Mouse (Mus musculus): ENCODE results near the gene Eef2. TPM values are rescaled to one million over a fixed set of nuclear protein-coding genes. Genes with fewer than 3 reads are reported as not detected.
A peak's percentile ranks its signal among the peaks of the same experiment; 100 is the strongest.

Eef2 gene
- polyA plus RNA-seq, 1 experiment from 2014 or later: 518 TPM

DNA sequence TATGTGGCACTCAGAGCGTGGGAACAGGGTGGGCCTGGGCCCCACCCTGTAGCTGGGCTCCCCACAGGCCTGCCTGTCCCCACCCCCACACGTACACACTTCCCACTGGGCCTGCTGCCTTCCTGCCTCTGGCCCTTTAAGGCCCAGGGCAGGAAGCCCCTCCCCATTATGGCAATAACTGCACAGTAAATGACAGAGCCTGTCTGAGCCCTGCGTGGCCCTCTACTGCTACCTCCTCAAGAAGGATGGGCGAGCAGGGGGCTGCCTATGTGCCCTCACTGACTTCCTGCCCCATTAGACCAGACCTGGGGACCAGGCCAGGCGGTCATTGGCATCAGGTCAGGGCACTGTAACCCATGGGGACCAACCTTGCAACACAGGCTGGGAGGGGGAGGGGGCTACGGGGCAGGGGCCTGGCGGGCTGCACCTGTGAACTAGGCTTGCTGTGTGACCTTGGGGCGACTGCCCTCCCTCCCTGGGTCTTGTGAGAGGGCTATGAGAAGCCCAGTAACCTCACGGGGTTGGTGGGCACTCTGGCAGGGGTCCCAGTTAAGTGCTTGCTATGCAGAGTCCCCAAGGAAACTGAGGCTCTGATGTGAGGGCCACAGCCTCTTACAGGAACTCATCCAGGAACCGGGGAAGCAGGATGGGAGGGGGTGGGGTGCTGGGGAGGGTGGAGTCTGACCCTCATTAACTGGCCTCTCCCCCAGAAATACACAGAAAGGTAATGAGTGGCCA is 35.5 kb upstream of the Eef2 start:
- peaks cover 56% of the 10 kb centered on the region for H3K4me1 ChIP-seq
- peaks cover 26% of the 10 kb centered on the region for H3K36me3 ChIP-seq (replicated peaks)
- no peak overlapping the region for H3K27ac ChIP-seq
- no peak for ATAC-seq (ENCODE audit: low FRiP score)
- WGBS: 77% methylated on average over 10 of the region's 10 CpGs
- no peaks in the 10 kb centered on the region for H3K9me3 ChIP-seq
- peak overlapping the region; percentile 7; the same call in 1 of the 2 replicates for H3K4me3 ChIP-seq (replicated peaks)
- H3K27me3 ChIP-seq: peaks cover 3% of the 10 kb centered on the region
- H3K4me2 ChIP-seq: no peak overlapping the region
- H3K9ac ChIP-seq: no peak overlapping the region

DNA sequence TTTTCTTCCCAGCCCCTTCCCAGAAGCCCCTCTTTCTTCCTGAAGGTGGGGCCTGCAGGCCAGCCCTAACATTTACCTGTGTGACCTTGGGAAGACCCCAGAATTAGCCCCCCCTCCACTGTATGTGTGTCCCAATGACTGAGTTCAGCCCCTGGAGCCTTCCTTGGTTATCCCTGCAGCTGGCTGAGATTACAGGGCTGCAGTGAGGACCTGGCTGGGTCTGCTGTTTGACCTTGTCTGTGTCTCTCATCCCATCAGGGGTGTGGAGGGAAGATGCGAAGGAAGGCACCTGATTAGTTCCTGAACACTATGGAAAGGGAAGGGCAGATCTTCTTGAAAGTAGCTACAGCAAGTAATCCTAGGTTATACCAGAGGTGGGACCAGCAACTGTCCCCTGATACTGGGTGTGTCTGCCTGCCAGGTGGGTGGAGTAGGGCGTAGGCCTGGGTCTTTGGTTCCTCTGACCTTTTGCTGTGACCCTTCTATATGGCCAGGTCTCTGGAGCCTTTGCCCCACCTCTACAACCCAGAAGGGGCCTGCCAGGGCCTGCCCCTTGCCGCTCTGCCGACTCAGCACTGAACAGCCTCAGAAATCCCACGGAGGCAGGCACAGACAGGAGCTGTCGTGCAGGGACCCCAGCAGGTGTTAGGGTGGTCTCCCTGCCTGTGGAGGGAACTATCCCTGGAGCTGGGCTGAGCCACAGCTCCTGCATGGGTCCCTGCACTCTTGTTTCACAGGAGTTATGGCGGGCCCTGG is 34.8 kb upstream of the Eef2 start:
- Histone ChIP-seq H3K4me1 (peaks cover 52% of the 10 kb centered on the region), H3K36me3 (replicated peaks) (peaks cover 34% of the 10 kb centered on the region), H3K9me3 (no peaks in the 10 kb centered on the region), H3K9ac (0 out of 2 replicates have a peak overlapping the region, but pooled peaks have one; percentile 25), H3K27me3 (no peaks in the 10 kb centered on the region), H3K4me3 (replicated peaks) (no peak overlapping the region), H3K4me2 (no peak overlapping the region), H3K27ac (0 out of 2 replicates have a peak overlapping the region, but pooled peaks have one; percentile 8)
- 85% methylated on average over 7 of the region's 7 CpGs for WGBS
- no peak for ATAC-seq (ENCODE audit: low FRiP score)

DNA sequence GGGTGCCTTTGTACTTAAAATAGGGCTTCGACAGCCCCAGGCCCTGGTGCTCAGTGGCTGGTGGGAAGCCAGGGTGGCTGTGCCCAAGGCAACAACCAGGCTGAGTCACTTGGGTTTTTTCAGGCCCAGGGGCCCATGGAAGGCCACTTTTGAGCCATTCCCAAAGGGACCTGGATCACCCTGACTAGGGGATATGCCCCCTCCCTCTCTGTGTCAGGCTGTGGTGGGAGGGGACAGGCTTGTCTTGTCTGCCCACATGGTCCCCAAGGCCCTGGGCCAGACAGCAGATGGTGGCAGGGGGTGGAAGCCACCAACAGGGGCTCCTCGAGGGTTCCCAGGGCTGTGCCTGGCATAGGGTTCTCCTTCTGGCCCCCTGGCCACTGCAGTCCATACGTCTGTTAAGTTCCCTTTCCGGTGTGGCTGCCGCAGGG is 33.9 kb upstream of the Eef2 start:
- Histone ChIP-seq H3K27ac (peak overlapping the region; percentile 37; the same call in 1 of the 2 replicates), H3K27me3 (no peaks in the 10 kb centered on the region), H3K9ac (no peak overlapping the region), H3K4me1 (peaks cover 52% of the 10 kb centered on the region), H3K4me3 (replicated peaks) (no peak overlapping the region), H3K36me3 (replicated peaks) (peaks cover 43% of the 10 kb centered on the region), H3K9me3 (no peaks in the 10 kb centered on the region), H3K4me2 (no peak overlapping the region)
- no peak for ATAC-seq (ENCODE audit: low FRiP score)
- 91% methylated on average over 5 of the region's 5 CpGs for WGBS

DNA sequence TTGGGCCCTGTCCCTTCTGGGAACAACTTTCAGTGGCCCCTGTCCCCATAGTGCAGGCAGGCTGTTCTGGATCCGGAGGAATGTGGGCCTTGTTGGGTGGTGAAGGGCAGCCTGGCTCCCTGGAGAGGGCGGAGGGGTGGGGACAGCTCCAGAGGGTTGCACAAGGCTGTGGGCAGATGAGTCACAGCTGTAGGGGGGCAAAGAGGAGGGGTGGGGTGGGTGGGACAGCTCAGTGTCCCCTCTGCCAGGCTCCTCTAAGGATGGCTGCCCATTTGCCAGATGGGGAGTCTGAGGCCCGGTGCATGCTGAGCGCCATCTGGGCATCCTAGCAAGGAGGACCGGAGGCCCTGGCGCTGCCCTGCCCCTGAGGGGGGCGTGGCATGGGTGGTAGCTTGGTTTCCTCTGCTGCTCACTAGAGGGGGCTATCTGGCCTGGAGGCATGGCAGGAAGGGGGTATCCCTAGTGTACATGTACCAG is 33.2 kb upstream of the Eef2 start:
- 94% methylated on average over 7 of the region's 7 CpGs for WGBS
- Histone ChIP-seq H3K4me2 (no peak overlapping the region), H3K9ac (no peak overlapping the region), H3K27ac (no peak overlapping the region), H3K4me1 (peaks cover 48% of the 10 kb centered on the region), H3K27me3 (no peaks in the 10 kb centered on the region), H3K9me3 (no peaks in the 10 kb centered on the region), H3K4me3 (replicated peaks) (no peak overlapping the region), H3K36me3 (replicated peaks) (peaks cover 50% of the 10 kb centered on the region)
- no peak for ATAC-seq (ENCODE audit: low FRiP score)

DNA sequence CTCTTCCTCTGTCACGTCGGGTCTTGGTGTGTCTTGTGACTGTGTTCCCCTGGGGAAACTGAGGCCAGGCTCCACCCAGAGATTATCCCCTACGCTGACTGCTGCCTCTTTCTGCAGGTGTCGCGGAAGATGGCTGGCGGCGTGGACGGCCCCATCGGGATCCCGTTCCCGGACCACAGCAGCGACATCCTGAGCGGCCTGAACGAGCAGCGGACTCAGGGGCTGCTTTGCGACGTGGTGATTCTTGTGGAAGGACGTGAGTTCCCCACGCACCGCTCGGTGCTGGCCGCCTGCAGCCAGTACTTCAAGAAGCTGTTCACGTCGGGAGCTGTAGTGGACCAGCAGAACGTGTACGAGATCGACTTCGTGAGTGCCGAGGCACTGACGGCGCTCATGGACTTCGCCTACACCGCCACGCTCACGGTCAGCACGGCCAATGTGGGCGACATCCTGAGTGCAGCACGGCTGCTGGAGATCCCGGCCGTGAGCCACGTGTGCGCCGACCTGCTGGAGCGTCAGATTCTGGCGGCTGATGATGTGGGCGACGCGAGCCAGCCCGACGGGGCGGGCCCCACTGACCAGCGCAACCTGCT is 32.5 kb upstream of the Eef2 start:
- no peaks in the 10 kb centered on the region for H3K9me3 ChIP-seq
- H3K4me1 ChIP-seq: peaks cover 41% of the 10 kb centered on the region
- 96% methylated on average over 52 of the region's 52 CpGs for WGBS
- H3K4me3 ChIP-seq (replicated peaks): no peak overlapping the region
- ATAC-seq (ENCODE audit: low FRiP score): no peak
- H3K36me3 ChIP-seq (replicated peaks): peaks cover 57% of the 10 kb centered on the region
- H3K27ac ChIP-seq: peak overlapping the region; percentile 19; the same call in 1 of the 2 replicates
- H3K4me2 ChIP-seq: no peak overlapping the region
- H3K9ac ChIP-seq: no peak overlapping the region
- no peaks in the 10 kb centered on the region for H3K27me3 ChIP-seq

DNA sequence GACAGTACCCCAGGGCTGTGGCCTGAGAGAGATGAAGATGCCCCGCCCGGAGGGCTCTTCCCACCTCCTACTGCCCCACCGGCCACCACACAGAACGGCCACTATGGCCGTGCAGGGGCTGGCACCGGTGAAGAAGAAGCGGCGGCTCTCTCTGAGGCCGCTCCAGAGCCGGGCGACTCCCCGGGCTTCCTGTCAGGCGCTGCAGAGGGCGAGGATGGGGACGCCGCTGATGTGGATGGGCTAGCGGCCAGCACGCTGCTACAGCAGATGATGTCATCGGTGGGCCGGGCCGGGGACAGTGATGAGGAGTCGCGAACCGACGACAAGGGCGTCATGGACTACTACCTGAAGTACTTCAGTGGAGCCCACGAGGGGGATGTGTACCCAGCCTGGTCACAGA is 31.8 kb upstream of the Eef2 start:
- 94% methylated on average over 27 of the region's 27 CpGs for WGBS
- Histone ChIP-seq H3K9ac (no peak overlapping the region), H3K4me2 (no peak overlapping the region), H3K36me3 (replicated peaks) (peaks cover 64% of the 10 kb centered on the region), H3K9me3 (no peaks in the 10 kb centered on the region), H3K27me3 (no peaks in the 10 kb centered on the region), H3K27ac (peak overlapping the region; percentile 19; the same call in 1 of the 2 replicates), H3K4me3 (replicated peaks) (no peak overlapping the region), H3K4me1 (peaks cover 34% of the 10 kb centered on the region)
- no peak for ATAC-seq (ENCODE audit: low FRiP score)

DNA sequence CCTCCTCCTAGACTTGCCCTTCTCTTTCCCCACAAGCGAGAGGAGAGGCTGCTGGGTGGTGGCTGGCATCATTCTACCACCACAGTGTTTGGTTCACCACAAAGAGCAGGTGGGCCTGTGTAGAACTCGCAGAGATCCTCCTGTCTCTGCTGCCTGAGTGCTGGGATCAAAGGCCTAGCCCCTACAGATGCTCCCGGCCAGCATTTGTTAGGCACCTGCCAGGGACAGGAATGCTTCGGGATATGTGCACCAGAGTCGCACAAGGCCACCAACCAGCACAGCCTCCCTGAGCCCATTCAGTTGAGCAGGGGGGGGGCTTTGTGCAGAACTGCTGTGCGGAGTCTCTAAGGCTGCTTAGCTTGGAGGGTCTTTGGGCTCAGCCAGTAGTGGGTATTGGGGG is 31.1 kb upstream of the Eef2 start:
- Histone ChIP-seq H3K27ac (no peak overlapping the region), H3K4me1 (peaks cover 27% of the 10 kb centered on the region), H3K9ac (no peak overlapping the region), H3K9me3 (no peaks in the 10 kb centered on the region), H3K27me3 (no peaks in the 10 kb centered on the region), H3K4me3 (replicated peaks) (no peak overlapping the region; the same call in 1 of the 2 replicates), H3K36me3 (replicated peaks) (peaks cover 71% of the 10 kb centered on the region), H3K4me2 (no peak overlapping the region)
- WGBS: 96% methylated on average over 6 of the region's 6 CpGs
- no peak for ATAC-seq (ENCODE audit: low FRiP score)

DNA sequence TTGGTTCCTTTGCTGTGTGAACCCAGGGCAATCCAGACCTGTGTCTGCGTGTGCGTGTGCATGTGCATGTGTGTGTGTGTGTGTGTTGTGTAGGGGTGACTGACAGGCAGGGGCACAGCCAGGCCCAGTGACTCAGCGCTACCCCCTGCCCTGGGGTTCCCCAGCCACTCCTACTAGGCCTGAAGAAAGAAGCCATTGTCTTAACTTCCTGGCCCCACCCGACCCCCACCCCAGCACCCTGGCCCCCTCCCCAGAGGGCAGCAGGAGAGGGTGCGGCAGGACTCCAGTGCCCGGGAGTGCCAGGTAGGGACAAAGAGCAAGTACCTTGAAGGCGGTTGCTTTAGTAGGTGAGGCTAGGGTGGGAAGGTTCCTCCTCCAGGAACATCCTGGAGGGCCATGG is 30.7 kb upstream of the Eef2 start:
- WGBS: 91% methylated on average over 7 of the region's 7 CpGs
- no peak for ATAC-seq (ENCODE audit: low FRiP score)
- Histone ChIP-seq H3K4me2 (no peak overlapping the region), H3K27me3 (no peaks in the 10 kb centered on the region), H3K4me3 (replicated peaks) (no peak overlapping the region; the same call in 1 of the 2 replicates), H3K36me3 (replicated peaks) (peaks cover 74% of the 10 kb centered on the region), H3K9me3 (no peaks in the 10 kb centered on the region), H3K4me1 (peaks cover 23% of the 10 kb centered on the region), H3K9ac (no peak overlapping the region), H3K27ac (no peak overlapping the region)

DNA sequence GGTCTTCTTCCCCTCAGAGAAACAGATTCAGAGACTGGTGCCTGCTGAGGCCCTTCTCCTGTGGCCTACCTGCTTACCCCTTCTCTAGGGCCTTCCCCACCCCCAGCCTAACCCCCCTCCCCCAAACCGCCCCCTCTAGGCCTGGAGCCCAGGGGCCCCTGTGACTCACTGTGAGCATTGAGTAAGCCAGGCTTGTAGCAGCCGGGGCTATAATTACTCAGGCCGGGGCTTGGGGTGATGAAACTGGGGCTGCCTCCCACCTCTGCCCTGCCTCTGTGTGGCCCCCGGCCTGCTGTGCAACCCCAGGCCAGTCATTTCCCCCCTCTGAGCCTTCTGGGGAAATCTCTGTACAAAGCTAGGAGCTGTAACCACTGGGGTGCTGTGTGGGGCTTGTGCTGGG is 30.1 kb upstream of the Eef2 start:
- no peak for ATAC-seq (ENCODE audit: low FRiP score)
- H3K36me3 ChIP-seq (replicated peaks): peaks cover 74% of the 10 kb centered on the region

DNA sequence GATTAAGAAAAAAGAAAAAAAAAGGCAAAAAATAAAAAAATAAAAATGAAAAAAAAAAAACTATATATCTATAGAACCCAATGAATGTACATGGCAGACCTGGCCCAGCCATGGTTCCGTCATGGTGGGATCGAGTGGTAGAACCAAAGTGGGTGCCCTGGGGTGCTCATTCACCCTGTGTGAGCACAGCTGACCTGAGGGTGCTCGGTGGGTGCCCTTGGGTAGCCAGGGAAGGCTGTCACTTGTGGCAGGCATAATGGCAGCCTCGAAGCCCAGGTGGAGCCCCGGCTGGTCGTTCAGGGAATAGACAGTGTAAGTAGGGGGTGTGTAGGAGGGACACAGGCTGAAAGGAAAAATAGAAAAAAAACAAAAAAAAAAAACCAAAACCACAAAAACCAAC is 25.2 kb upstream of the Eef2 start:
- Histone ChIP-seq H3K4me1 (no peaks in the 10 kb centered on the region), H3K4me3 (replicated peaks) (no peak overlapping the region), H3K27ac (no peak overlapping the region), H3K9ac (no peak overlapping the region), H3K36me3 (replicated peaks) (peaks cover 86% of the 10 kb centered on the region), H3K27me3 (no peaks in the 10 kb centered on the region), H3K9me3 (no peaks in the 10 kb centered on the region), H3K4me2 (no peak overlapping the region)
- WGBS: 81% methylated on average over 6 of the region's 6 CpGs
- no peak for ATAC-seq (ENCODE audit: low FRiP score)

More for the DNA sequence above, 30.1 kb upstream of the Eef2 start:
- H3K27me3 ChIP-seq: no peaks in the 10 kb centered on the region
- no peak overlapping the region for H3K4me3 ChIP-seq (replicated peaks)
- peaks cover 17% of the 10 kb centered on the region for H3K4me1 ChIP-seq
- WGBS: 91% methylated on average over 4 of the region's 4 CpGs
- H3K9ac ChIP-seq: no peak overlapping the region
- no peak overlapping the region for H3K27ac ChIP-seq
- H3K4me2 ChIP-seq: no peak overlapping the region
- H3K9me3 ChIP-seq: no peaks in the 10 kb centered on the region

DNA sequence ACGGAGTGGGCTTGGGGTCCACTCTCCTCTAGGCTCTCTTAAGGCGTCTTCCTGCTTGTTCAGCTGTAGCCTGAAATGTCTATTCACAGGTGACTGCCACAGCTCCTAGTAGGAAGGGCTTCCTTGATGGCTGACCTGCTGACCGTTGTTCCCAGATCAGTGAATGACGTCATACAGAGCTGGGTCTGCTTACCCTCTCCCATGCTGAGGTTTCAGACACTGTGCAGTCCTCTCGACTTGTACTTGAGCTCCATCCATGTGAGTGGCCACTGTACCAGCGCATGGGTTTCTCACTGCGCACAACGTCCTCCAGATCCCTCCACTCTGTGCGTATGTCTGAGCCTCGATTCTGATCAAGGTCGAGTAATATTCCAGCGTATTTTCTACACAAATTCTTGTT is 23.8 kb upstream of the Eef2 start:
- Histone ChIP-seq H3K9ac (no peak overlapping the region), H3K4me3 (replicated peaks) (no peak overlapping the region), H3K27ac (peak overlapping the region; percentile 1; the same call in 1 of the 2 replicates), H3K9me3 (no peaks in the 10 kb centered on the region), H3K4me2 (no peak overlapping the region), H3K4me1 (no peaks in the 10 kb centered on the region), H3K27me3 (no peaks in the 10 kb centered on the region), H3K36me3 (replicated peaks) (peaks cover 86% of the 10 kb centered on the region)
- ATAC-seq (ENCODE audit: low FRiP score): no peak
- 82% methylated on average over 12 of the region's 12 CpGs for WGBS

DNA sequence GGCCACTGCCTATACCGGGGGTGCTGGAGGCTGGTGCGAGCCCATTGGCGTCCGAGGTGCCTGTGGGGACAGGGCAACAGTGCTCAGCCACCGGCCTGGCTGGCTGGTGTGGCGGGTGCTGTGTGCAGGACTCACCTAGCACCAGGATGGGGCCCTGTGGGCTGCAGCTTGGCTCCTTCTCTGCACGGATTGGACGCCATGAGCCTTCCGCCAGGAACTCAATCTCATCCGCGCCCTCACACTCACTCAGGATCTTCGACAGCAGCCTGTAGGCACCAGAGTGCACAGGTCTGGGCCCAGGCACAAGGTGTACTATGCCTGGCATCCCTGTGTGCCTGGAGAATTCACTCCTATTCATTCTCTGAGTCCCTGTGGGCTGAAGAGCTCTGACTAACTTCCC is 22.1 kb upstream of the Eef2 start:
- no peaks in the 10 kb centered on the region for H3K9me3 ChIP-seq
- ATAC-seq (ENCODE audit: low FRiP score): no peak
- WGBS: 93% methylated on average over 12 of the region's 12 CpGs
- no peak overlapping the region for H3K27ac ChIP-seq
- peaks cover 85% of the 10 kb centered on the region for H3K36me3 ChIP-seq (replicated peaks)
- H3K4me2 ChIP-seq: no peak overlapping the region
- no peaks in the 10 kb centered on the region for H3K4me1 ChIP-seq
- no peak overlapping the region for H3K9ac ChIP-seq
- H3K27me3 ChIP-seq: no peaks in the 10 kb centered on the region
- no peak overlapping the region for H3K4me3 ChIP-seq (replicated peaks)
